Mouse (Mus musculus) lung, postnatal 0 days (tissue): ENCODE data around the gene Sebox. TPM values are rescaled to one million over a fixed set of nuclear protein-coding genes. Genes with fewer than 3 reads are reported as not detected.
"Not testable (repeated sequence)": the region's sequence is repeated elsewhere in the genome, so short reads cannot be mapped to it uniquely, and the experiment has no call there.

Experiments used
- ATAC-seq: fragments of 200-750 bp; cut with Nextera tagmentation; 2 replicates; pipeline ENCODE4 v1.8.0; 2017; ENCODE audit warnings: moderate library complexity
- DNase-seq: peaks from one replicate; pipeline ENCODE4 v3.0.0-alpha.2; 2016; ENCODE audit warnings: low spot score
- H3K27ac ChIP-seq: fragments of 300-500 bp; sonication (generic); 2 replicates; pipeline ENCODE4 v1.5.1; 2014; ENCODE audit warnings: antibody characterized with exemption, mild to moderate bottlenecking, low read length, mixed read lengths
- H3K27me3 ChIP-seq: fragments of 300-500 bp; sonication (generic); replicated peaks from 2 replicates; pipeline ENCODE4 v1.6.1; 2014; ENCODE audit warnings: low read length, mixed read lengths; ENCODE audit not compliant: insufficient read depth
- H3K36me3 ChIP-seq: fragments of 300-500 bp; sonication (generic); 2 replicates; pipeline ENCODE4 v1.6.1; 2014; ENCODE audit warnings: low read length, mixed read lengths; ENCODE audit not compliant: insufficient read depth
- H3K4me1 ChIP-seq: fragments of 300-500 bp; sonication (generic); 2 replicates; pipeline ENCODE4 v1.6.1; 2014; ENCODE audit warnings: antibody characterized with exemption, low read depth, low read length, mixed read lengths; ENCODE audit not compliant: insufficient read depth
- H3K4me2 ChIP-seq: fragments of 300-500 bp; sonication (generic); replicated peaks from 2 replicates; pipeline ENCODE4 v1.6.1; 2014; ENCODE audit warnings: low read depth, mild to moderate bottlenecking, low read length, moderate library complexity, mixed read lengths
- H3K4me3 ChIP-seq: fragments of 300-500 bp; sonication (generic); 2 replicates; pipeline ENCODE4 v1.5.1; 2014; ENCODE audit warnings: low read depth, low read length
- H3K9ac ChIP-seq: fragments of 300-500 bp; sonication (generic); replicated peaks from 2 replicates; pipeline ENCODE4 v1.6.1; 2014; ENCODE audit warnings: low read depth, mild to moderate bottlenecking
- H3K9me3 ChIP-seq: fragments of 300-500 bp; sonication (generic); 2 replicates; pipeline ENCODE4 v1.6.1; 2016; ENCODE audit warnings: low read length, mixed read lengths
- CTCF ChIP-seq: IDR thresholded peaks from 2 replicates; pipeline ENCODE4 v1.5.1; 2016; ENCODE audit warnings: antibody characterized with exemption, mild to moderate bottlenecking
- EP300 ChIP-seq: IDR thresholded peaks from 2 replicates; pipeline ENCODE4 v1.6.1; 2016; ENCODE audit warnings: antibody characterized with exemption, mild to moderate bottlenecking, control low read depth
- WGBS: fragments of 180-500 bp; shearing (Covaris S2); extraction: QIAGEN DNeasy Blood & Tissue Kit; methylation state at CpG from one replicate; pipeline ENCODE4 v1.1.7; 2014; 5-methylcytosine and 5-hydroxymethylcytosine counted together
- polyA plus RNA-seq: library from polyadenylated mRNA; unstranded; fragments of >200 nt; fragmentation: Nextera tagmentation; extraction: Ambion mirVana; gene quantifications from 2 replicates; pipeline ENCODE4 v1.2.1, GENCODE M21; 2015

The Sebox gene
- polyA plus RNA-seq, 1 experiment from 2014 or later = not detected

DNA sequence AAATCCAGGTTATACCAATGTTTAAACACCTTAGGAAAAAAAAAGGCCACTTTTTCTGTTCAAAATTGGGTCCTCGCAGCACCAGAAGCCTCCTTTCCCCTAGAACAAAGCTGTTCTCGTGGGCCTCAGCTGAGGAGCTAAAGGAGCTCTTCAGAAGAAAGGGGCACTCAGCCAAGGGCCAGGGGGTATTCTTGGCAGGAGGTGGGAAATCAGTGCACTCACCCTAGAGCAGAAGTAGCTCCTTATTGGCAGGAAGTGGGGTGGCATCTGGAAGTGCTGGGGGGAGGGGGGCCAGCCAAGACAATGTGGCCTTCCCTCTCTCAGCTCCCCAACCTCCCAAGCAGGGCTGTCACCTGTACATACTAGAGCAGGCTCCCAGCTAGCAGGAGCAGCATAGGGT lies 21.6 kb downstream of the Sebox start:
- Histone ChIP-seq H3K27ac (peak overlapping the region; percentile 66), H3K36me3 (peaks cover 38% of the 10 kb centered on the region), H3K9me3 (no peaks in the 10 kb centered on the region), H3K4me2 (no peak overlapping the region), H3K9ac (no peak overlapping the region), H3K4me3 (no peak overlapping the region), H3K4me1 (no peaks in the 10 kb centered on the region), H3K27me3 (no peaks in the 10 kb centered on the region)
- ATAC-seq (peak; percentile 55), DNase-seq (peak; percentile 74)
- TF ChIP-seq CTCF (no peak), EP300 (no peak)
- WGBS = 45% methylated on average over 2 of the region's 2 CpGs

DNA sequence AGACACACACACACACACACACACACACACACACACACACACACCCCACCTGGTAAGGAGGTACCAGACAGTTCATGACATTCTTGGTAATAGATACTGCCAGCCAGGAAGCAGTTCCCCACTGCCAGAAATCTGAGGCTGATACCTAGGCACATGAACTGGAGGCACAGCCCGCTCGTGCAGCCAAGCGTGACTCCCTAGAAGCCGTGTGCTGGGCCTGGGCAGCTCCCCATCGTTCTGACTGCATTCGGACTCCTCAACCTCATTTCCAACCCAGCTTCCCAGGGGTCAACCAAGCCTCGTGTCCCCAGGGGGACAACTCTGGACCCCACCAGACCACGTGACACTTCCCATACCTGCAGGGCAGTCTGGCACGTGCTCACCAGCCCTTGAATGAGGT lies 25.5 kb downstream of the Sebox start:
- Histone ChIP-seq H3K9ac (no peak overlapping the region), H3K9me3 (no peaks in the 10 kb centered on the region), H3K4me3 (no peak overlapping the region), H3K36me3 (peaks cover 31% of the 10 kb centered on the region), H3K27ac (no peak overlapping the region), H3K27me3 (no peaks in the 10 kb centered on the region), H3K4me1 (no peaks in the 10 kb centered on the region), H3K4me2 (no peak overlapping the region)
- TF ChIP-seq CTCF = no peak
- TF ChIP-seq EP300 = no peak
- WGBS = 89% methylated on average over 9 of the region's 9 CpGs
- ATAC-seq (no peak), DNase-seq (no peak)

DNA sequence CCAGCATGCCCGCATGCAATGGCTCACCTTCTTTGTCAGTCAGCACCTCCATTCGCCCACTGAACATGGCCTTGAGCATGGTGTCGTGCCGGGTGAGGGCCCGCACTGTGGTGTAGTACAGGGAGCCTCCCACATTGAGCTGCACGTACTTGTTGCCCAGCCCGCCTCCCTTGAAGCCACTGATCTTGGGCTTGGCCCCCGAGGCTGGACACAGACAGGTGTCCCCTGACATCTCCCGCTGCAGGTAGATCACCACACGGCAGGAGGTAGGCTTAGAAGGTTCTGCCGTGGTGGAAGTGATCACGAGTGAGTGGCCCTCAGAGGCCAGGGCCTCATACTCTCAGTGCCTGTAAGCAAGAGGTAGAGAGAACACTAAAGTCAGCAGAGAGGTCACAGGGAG lies 26.8 kb downstream of the Sebox start:
- Histone ChIP-seq H3K9me3 (no peaks in the 10 kb centered on the region), H3K27ac (no peak overlapping the region), H3K4me3 (no peak overlapping the region), H3K27me3 (no peaks in the 10 kb centered on the region), H3K4me2 (no peak overlapping the region), H3K9ac (no peak overlapping the region), H3K4me1 (no peaks in the 10 kb centered on the region; the same call in 1 of the 2 replicates), H3K36me3 (peaks cover 28% of the 10 kb centered on the region)
- no peak for TF ChIP-seq CTCF
- TF ChIP-seq EP300 = no peak
- ATAC-seq (no peak), DNase-seq (no peak)
- 94% methylated on average over 12 of the region's 12 CpGs for WGBS

DNA sequence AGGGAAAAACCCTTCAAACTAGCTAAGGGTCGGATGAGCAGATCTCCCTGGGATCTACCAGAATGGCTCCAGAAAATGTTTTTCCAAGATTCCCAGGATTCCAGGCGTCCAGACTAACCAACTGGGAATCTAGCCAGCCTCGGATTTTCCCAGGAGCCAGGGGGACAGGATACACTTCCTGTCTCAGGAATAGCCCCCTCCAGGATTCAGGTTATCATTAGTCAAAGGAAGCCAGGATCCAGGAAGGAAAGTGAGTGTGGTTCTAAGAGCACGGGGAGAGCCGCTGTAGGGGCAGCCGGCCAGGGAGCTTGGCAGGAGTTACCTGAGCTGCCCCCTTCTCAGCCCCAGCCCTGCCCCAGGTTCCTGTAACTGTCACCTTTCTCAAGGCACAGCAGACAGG lies 27.8 kb downstream of the Sebox start:
- Histone ChIP-seq H3K4me1 (no peaks in the 10 kb centered on the region; the same call in 1 of the 2 replicates), H3K9me3 (no peaks in the 10 kb centered on the region), H3K9ac (no peak overlapping the region), H3K4me2 (no peak overlapping the region), H3K27ac (peak overlapping the region; percentile 77), H3K4me3 (no peak overlapping the region), H3K36me3 (peaks cover 25% of the 10 kb centered on the region), H3K27me3 (no peaks in the 10 kb centered on the region)
- TF ChIP-seq EP300 = peak; percentile 69; the same call in 1 of the 2 replicates
- TF ChIP-seq CTCF = no peak
- 55% methylated on average over 6 of the region's 6 CpGs for WGBS
- ATAC-seq (no peak), DNase-seq (peak; percentile 61)

DNA sequence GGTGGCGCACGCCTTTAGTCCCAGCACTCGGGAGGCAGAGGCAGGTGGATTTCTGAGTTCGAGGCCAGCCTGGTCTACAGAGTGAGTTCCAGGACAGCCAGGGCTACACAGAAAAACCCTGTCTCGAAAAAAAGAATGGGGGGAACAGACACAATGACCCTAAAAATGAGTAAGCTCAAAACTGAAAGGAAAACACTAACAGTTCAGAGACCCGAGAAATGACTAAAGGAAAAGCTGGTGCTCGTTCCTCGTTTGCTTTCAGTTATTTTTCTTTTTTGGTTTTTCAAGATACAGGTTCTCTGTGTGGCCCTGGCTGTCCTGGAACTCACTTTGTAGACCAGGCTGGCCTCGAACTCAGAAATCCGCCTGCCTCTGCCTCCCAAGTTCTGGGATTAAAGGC lies 28.3 kb downstream of the Sebox start:
- Histone ChIP-seq H3K27ac (peak overlapping the region; percentile 77), H3K36me3 (peaks cover 20% of the 10 kb centered on the region)
- not testable (repeated sequence) for H3K4me1 ChIP-seq, H3K9ac ChIP-seq, H3K4me3 ChIP-seq, ATAC-seq, DNase-seq, H3K4me2 ChIP-seq, H3K9me3 ChIP-seq, H3K27me3 ChIP-seq
- 83% methylated on average over 9 of the region's 10 CpGs for WGBS

DNA sequence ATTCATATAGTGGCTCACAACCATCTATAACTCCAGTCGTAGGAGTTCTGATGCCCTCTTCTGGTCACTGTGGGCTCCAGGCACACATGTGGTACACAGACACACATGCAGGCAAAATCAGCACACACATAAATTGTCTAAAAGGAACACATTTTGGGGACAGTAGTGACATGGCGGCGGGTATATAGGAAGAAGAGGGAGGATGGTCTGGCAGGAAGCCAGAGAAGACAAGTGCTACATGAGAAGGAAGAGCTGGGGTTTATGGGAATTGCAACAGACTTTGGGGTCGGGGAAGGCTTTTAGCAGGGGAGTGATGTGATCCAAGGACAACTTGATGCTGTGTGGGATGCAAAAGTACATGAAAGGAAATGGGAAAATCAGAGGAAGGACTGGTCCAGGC lies 31.3 kb downstream of the Sebox start:
- no peak overlapping the region for H3K9ac ChIP-seq
- ATAC-seq = no peak
- H3K36me3 ChIP-seq = no peaks in the 10 kb centered on the region; the same call in 1 of the 2 replicates
- no peak for TF ChIP-seq EP300
- TF ChIP-seq CTCF = peak; percentile 43
- DNase-seq = peak; percentile 43
- peak overlapping the region; percentile 79 for H3K4me3 ChIP-seq
- H3K27ac ChIP-seq = peak overlapping the region; percentile 98
- peak overlapping the region; percentile 70 for H3K4me2 ChIP-seq
- peaks cover 4% of the 10 kb centered on the region; the same call in 1 of the 2 replicates for H3K4me1 ChIP-seq
- 54% methylated on average over 4 of the region's 4 CpGs for WGBS
- no peaks in the 10 kb centered on the region for H3K9me3 ChIP-seq
- no peaks in the 10 kb centered on the region for H3K27me3 ChIP-seq
